Mouse (Mus musculus) adrenal gland, postnatal 36 days (tissue): ENCODE measurements at regions not wholly inside any gene's neighbourhood (a gene's known extent, or its start where the extent isn't known, plus 50 kb on each side); places are given as distances from the start of the nearest gene placed in this dataset. TPM values are rescaled to one million over a fixed set of nuclear protein-coding genes. Genes with fewer than 3 reads are reported as not detected.
"Not testable (repeated sequence)": the region's sequence is repeated elsewhere in the genome, so short reads cannot be mapped to it uniquely, and the experiment has no call there.

ENCODE experiments used
- DNase-seq, 2 experiments: peaks; one replicate each; pipeline ENCODE4 v3.0.0; 2021; ENCODE audit warnings: mixed read lengths in 1 of 2
- microRNA-seq: library from miRNA; unstranded; fragments of <30 nt; microRNA quantifications from one replicate; pipeline ENCODE4 v1.2.0, GENCODE M21; 2021

- DNase-seq = no peak
Observed at GRCm38 (mm10) chr7:113705929-113706328, 59.9 kb upstream of the Spon1 start.

DNA sequence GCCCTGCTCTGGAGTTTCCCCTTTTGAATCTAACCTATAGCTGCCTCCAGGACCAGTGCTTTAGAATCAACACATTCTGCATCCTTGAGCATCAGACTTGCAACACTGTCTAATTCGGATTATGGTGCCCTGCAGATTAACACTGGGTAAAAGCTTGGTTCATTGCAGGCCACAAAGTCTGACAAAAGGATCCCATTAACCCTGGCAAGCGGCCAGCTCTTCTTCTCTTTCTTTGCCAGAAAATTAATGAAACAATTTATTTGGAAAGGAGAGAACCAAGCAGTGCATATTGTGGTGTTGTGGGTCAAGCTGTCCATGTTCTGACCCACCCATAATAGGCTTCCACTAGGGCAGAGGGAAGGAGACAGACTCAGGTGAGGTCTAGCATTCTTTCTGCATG lies 58.2 kb upstream of the Spon1 start:
- no peak for DNase-seq

GRCm38 (mm10) chr7:113710541-113711270 lies 55.1 kb upstream of the Spon1 start:
- DNase-seq = no peak

DNA sequence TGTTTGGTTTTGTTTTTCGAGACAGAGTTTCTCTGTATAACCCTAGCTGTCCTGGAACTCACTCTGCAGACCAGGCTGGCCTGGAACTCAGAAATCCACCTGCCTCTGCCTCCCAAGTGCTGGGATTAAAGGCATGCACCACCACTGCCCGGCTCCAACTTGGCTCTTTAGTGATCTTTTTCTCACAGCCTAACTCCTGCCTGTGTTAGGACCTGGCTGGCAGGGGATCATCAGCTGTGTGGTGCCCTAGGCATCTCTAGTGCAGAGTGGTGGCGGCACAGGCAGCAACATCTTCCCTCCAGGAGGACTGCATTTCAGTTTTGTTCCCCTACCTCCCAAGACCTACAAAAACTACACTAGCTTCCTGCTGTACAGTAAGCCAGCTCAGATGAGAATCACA lies 54.4 kb upstream of the Spon1 start:
- not testable (repeated sequence) for DNase-seq

Small RNA genes lying in the stretch of these regions (microRNA-seq; reads per million reads assigned to microRNA genes)
- not detected for gene Gm23700
